Mouse (Mus musculus): ENCODE measurements at regions not wholly inside any gene's neighbourhood (a gene's known extent, or its start where the extent isn't known, plus 50 kb on each side); places are given as distances from the start of the nearest gene placed in this dataset.
A peak's percentile ranks its signal among the peaks of the same experiment; 100 is the strongest.

- no peak for DNase-seq (ENCODE audit: low read depth, low spot score)
Observed at GRCm38 (mm10) chr15:45171605-45172004, 5037.4 kb downstream of the 9330182O14Rik start.

DNA sequence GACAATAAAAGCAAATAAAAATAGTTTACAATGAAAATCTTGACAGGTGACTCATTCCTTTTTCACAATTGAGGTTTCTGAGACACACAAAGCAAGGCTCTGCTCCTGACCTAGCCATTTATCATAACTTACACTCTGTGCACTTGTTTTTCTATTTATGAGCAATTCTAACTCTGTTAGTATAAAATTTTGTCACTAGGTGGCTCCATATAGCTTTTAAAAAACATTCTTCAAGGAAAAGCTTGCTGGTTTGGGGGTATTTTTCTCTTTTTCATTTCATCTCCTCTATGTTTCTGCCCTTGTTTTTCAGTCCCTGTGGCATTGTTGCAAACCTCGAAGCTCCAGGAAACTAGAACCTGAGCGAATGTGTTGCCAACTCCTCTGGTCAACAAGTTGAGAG, 5044.2 kb downstream of the 9330182O14Rik start:
- DNase-seq (ENCODE audit: low read depth, low spot score), result peak; percentile 26

- DNase-seq (ENCODE audit: low read depth, low spot score), result peak; percentile 40
Observed at GRCm38 (mm10) chr15:45180173-45180572, 5046.0 kb downstream of the 9330182O14Rik start.
